Mouse (Mus musculus) heart, embryonic 16.5 days (tissue): ENCODE measurements at regions not wholly inside any gene's neighbourhood (a gene's known extent, or its start where the extent isn't known, plus 50 kb on each side); places are given as distances from the start of the nearest gene placed in this dataset.

Experiments
- ATAC-seq: fragments of 200-750 bp; cut with Nextera tagmentation; replicated peaks from 2 replicates; pipeline ENCODE4 v1.8.0; 2017; ENCODE audit warnings: moderate number of reproducible peaks; ENCODE audit not compliant: insufficient read depth, low FRiP score; ENCODE audit errors: extremely low read depth
- H3K27ac ChIP-seq: fragments of 300-500 bp; sonication (generic); 2 replicates; pipeline ENCODE4 v1.5.1; 2014; ENCODE audit warnings: mild to moderate bottlenecking, low read length, control low read depth, moderate library complexity
- H3K27me3 ChIP-seq: fragments of 300-500 bp; sonication (generic); 2 replicates; pipeline ENCODE4 v1.6.1; 2014; ENCODE audit warnings: low read length, mixed read lengths; ENCODE audit not compliant: control insufficient read depth, insufficient read depth
- H3K36me3 ChIP-seq: fragments of 300-500 bp; sonication (generic); 2 replicates; pipeline ENCODE4 v1.6.1; 2014; ENCODE audit not compliant: control insufficient read depth, insufficient read depth
- H3K4me1 ChIP-seq: fragments of 300-500 bp; sonication (generic); 2 replicates; pipeline ENCODE4 v1.6.1; 2014; ENCODE audit warnings: low read length, mixed read lengths; ENCODE audit not compliant: control insufficient read depth, insufficient read depth
- H3K4me2 ChIP-seq: fragments of 300-500 bp; sonication (generic); 2 replicates; pipeline ENCODE4 v1.6.1; 2014; ENCODE audit warnings: low read depth, mild to moderate bottlenecking, control low read depth, low read length
- H3K4me3 ChIP-seq: fragments of 300-500 bp; sonication (generic); 2 replicates; pipeline ENCODE4 v1.5.1; 2014; ENCODE audit warnings: mild to moderate bottlenecking, control low read depth, low read length
- H3K9ac ChIP-seq: fragments of 300-500 bp; sonication (generic); 2 replicates; pipeline ENCODE4 v1.6.1; 2014; ENCODE audit warnings: low read length, control low read depth
- H3K9me3 ChIP-seq: fragments of 300-500 bp; sonication (generic); replicated peaks from 2 replicates; pipeline ENCODE4 v1.6.1; 2016; ENCODE audit warnings: low read length; ENCODE audit not compliant: control insufficient read depth
- WGBS: fragments of 180-500 bp; shearing (Covaris S2); extraction: QIAGEN DNeasy Blood & Tissue Kit; methylation state at CpG from one replicate; pipeline ENCODE4 v1.1.7; 2014; 5-methylcytosine and 5-hydroxymethylcytosine counted together

DNA sequence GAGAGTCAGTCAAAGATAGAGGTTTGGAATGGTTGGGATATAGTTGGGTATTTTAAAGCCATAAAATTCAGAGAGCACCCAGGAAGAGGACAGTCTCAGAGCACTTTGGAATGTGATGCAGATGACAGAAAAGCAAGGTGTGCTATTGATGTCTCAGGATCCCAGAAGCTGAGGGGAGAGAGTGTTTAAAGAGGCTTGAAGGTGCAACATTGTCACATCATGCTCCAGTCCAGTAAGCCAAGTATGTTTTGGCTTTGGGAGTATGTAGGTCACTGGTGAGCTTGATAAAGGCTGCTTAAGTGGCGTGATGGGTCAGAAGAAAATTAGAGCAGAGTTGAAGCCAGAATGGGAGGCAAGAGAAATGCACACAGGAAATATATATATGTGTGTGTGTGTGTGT lies 201.3 kb upstream of the Lpp start:
- no peak for ATAC-seq
- Histone ChIP-seq H3K4me3 (no peak overlapping the region), H3K27me3 (no peaks in the 10 kb centered on the region), H3K36me3 (no peaks in the 10 kb centered on the region), H3K9ac (no peak overlapping the region), H3K4me2 (no peak overlapping the region), H3K9me3 (no peaks in the 10 kb centered on the region), H3K27ac (no peak overlapping the region), H3K4me1 (peaks cover 11% of the 10 kb centered on the region)
- WGBS, result 86% methylated on average over 1 of the region's 1 CpGs

GRCm38 (mm10) chr16:24187131-24187530 lies 198.5 kb upstream of the Bcl6 start:
- H3K9me3 ChIP-seq, result no peaks in the 10 kb centered on the region
- H3K4me3 ChIP-seq, result no peak overlapping the region
- no peak for ATAC-seq
- no peak overlapping the region for H3K9ac ChIP-seq
- H3K36me3 ChIP-seq, result no peaks in the 10 kb centered on the region
- WGBS, result 36% methylated on average over 6 of the region's 6 CpGs
- peaks cover 9% of the 10 kb centered on the region for H3K4me1 ChIP-seq
- no peaks in the 10 kb centered on the region for H3K27me3 ChIP-seq
- H3K4me2 ChIP-seq, result no peak overlapping the region
- no peak overlapping the region for H3K27ac ChIP-seq

- WGBS, result 76% methylated on average over 6 of the region's 6 CpGs
- no peak for ATAC-seq
- Histone ChIP-seq H3K4me3 (no peak overlapping the region), H3K9ac (no peak overlapping the region), H3K4me1 (peaks cover 5% of the 10 kb centered on the region; the same call in 1 of the 2 replicates), H3K9me3 (no peaks in the 10 kb centered on the region), H3K4me2 (no peak overlapping the region), H3K27ac (no peak overlapping the region), H3K36me3 (no peaks in the 10 kb centered on the region), H3K27me3 (no peaks in the 10 kb centered on the region)
Measured at GRCm38 (mm10) chr16:24185989-24186388, 197.3 kb upstream of the Bcl6 start.

GRCm38 (mm10) chr16:24184846-24185245 lies 196.2 kb upstream of the Bcl6 start:
- Histone ChIP-seq H3K27me3 (no peaks in the 10 kb centered on the region), H3K36me3 (no peaks in the 10 kb centered on the region), H3K9ac (no peak overlapping the region), H3K9me3 (no peaks in the 10 kb centered on the region), H3K4me2 (no peak overlapping the region), H3K4me3 (no peak overlapping the region), H3K4me1 (peaks cover 12% of the 10 kb centered on the region), H3K27ac (no peak overlapping the region)
- no peak for ATAC-seq
- 86% methylated on average over 4 of the region's 4 CpGs for WGBS

- no peak overlapping the region for H3K4me2 ChIP-seq
- H3K36me3 ChIP-seq, result no peaks in the 10 kb centered on the region
- H3K4me1 ChIP-seq, result peaks cover 12% of the 10 kb centered on the region
- H3K27me3 ChIP-seq, result no peaks in the 10 kb centered on the region
- ATAC-seq, result peak; percentile 78
- peak overlapping the region; percentile 46 for H3K27ac ChIP-seq
- WGBS, result 32% methylated on average over 3 of the region's 3 CpGs
- H3K9ac ChIP-seq, result no peak overlapping the region
- H3K4me3 ChIP-seq, result no peak overlapping the region
- no peaks in the 10 kb centered on the region for H3K9me3 ChIP-seq
Measured at GRCm38 (mm10) chr16:24183216-24183615, 194.6 kb upstream of the Bcl6 start.

DNA sequence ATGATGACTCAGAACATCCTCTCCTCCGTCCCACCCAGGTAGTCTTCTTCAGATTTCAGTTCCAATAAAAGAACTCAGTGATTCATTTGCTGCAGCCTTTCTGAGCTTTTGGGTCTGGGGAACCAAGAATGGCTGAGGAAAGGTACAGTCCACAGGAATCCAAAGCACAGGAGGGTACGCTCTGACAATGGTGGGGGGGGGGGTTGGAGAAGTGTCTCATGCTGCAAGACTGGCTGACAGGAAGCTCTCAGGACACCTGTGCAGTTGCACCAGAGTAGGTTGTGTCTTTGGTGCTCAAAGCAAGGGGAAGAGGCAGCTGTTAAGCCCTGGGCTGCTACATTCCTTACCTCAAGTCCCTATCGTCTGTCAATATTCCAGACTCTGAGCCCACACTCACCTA lies 192.7 kb upstream of the Bcl6 start:
- WGBS, result 85% methylated on average over 3 of the region's 3 CpGs
- H3K9me3 ChIP-seq, result no peaks in the 10 kb centered on the region
- H3K27ac ChIP-seq, result no peak overlapping the region
- ATAC-seq, result no peak
- peaks cover 13% of the 10 kb centered on the region for H3K4me1 ChIP-seq
- H3K9ac ChIP-seq, result no peak overlapping the region
- H3K27me3 ChIP-seq, result no peaks in the 10 kb centered on the region
- no peak overlapping the region for H3K4me2 ChIP-seq
- no peaks in the 10 kb centered on the region for H3K36me3 ChIP-seq
- H3K4me3 ChIP-seq, result no peak overlapping the region

- Histone ChIP-seq H3K4me2 (no peak overlapping the region), H3K4me1 (peaks cover 16% of the 10 kb centered on the region), H3K9ac (no peak overlapping the region), H3K27me3 (no peaks in the 10 kb centered on the region), H3K27ac (no peak overlapping the region), H3K9me3 (no peaks in the 10 kb centered on the region), H3K4me3 (no peak overlapping the region), H3K36me3 (no peaks in the 10 kb centered on the region)
- 52% methylated on average over 5 of the region's 5 CpGs for WGBS
- no peak for ATAC-seq
Measured at GRCm38 (mm10) chr16:24180666-24181065, 192.0 kb upstream of the Bcl6 start.

- whole genome bisulfite sequencing, result 68% methylated on average over 2 of the region's 2 CpGs
- H3K27me3 ChIP-seq, result no peaks in the 10 kb centered on the region
- no peak overlapping the region for H3K4me2 ChIP-seq
- no peak overlapping the region for H3K4me3 ChIP-seq
- no peak for ATAC-seq
- no peaks in the 10 kb centered on the region for H3K9me3 ChIP-seq
- H3K4me1 ChIP-seq, result peaks cover 12% of the 10 kb centered on the region
- no peak overlapping the region for H3K9ac ChIP-seq
- H3K36me3 ChIP-seq, result no peaks in the 10 kb centered on the region
- no peak overlapping the region for H3K27ac ChIP-seq
Measured at GRCm38 (mm10) chr16:24177564-24177963, 188.9 kb upstream of the Bcl6 start.

GRCm38 (mm10) chr16:24177131-24177530 lies 188.5 kb upstream of the Bcl6 start:
- no peak overlapping the region for H3K9ac ChIP-seq
- no peaks in the 10 kb centered on the region for H3K27me3 ChIP-seq
- H3K27ac ChIP-seq, result no peak overlapping the region
- 78% methylated on average over 6 of the region's 7 CpGs for WGBS
- H3K4me1 ChIP-seq, result peaks cover 12% of the 10 kb centered on the region
- H3K9me3 ChIP-seq, result no peaks in the 10 kb centered on the region
- no peak for ATAC-seq
- no peak overlapping the region for H3K4me3 ChIP-seq
- H3K36me3 ChIP-seq, result no peaks in the 10 kb centered on the region
- H3K4me2 ChIP-seq, result no peak overlapping the region

DNA sequence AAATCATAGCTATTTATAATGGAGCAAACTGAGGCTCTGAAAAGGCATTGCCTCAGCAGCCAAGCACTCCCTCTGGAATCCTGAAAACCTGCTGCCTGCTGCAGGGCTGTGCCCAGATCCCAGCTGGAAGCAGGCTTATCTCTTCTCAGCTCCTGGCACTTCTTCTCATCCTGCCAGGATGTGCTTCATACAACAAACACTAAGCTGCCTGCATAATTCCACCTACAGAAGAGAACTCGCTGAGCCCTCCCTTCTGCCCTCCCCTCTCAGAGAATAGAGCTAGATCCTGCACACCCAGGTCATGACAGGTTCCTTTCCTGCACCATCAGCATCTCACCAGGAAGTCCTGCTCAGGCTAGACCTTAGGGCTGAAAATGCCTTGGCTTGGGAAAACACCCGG lies 187.4 kb upstream of the Bcl6 start:
- no peaks in the 10 kb centered on the region for H3K36me3 ChIP-seq
- H3K4me3 ChIP-seq, result no peak overlapping the region
- H3K4me2 ChIP-seq, result no peak overlapping the region
- no peaks in the 10 kb centered on the region for H3K9me3 ChIP-seq
- 44% methylated on average over 2 of the region's 2 CpGs for WGBS
- no peak overlapping the region for H3K9ac ChIP-seq
- ATAC-seq, result peak; percentile 81
- peaks cover 12% of the 10 kb centered on the region for H3K4me1 ChIP-seq
- H3K27me3 ChIP-seq, result no peaks in the 10 kb centered on the region
- 0 out of 2 replicates have a peak overlapping the region, but pooled peaks have one; percentile 11 for H3K27ac ChIP-seq
